Mouse (Mus musculus) brain, embryonic 14.5 days (tissue): ENCODE measurements around the gene Rufy3.

Experiments used
- CTCF ChIP-seq: fragments of 200-500 bp; IDR thresholded peaks from 2 replicates; pipeline ENCODE4 v1.5.1; 2012; ENCODE audit warnings: inconsistent platforms, mild to moderate bottlenecking, moderate library complexity, borderline replicate concordance; ENCODE audit not compliant: insufficient read depth, insufficient read length; ENCODE audit errors: extremely low read depth
- POLR2A ChIP-seq: fragments of 200-500 bp; IDR thresholded peaks from 2 replicates; pipeline ENCODE4 v1.6.1; 2012; ENCODE audit warnings: mild to moderate bottlenecking, inconsistent platforms, borderline replicate concordance; ENCODE audit not compliant: poor library complexity, insufficient read depth, insufficient read length, severe bottlenecking; ENCODE audit errors: extremely low read depth

- TF ChIP-seq POLR2A (peak; percentile 89), CTCF (peak; percentile 83)
Observed at GRCm38 (mm10) chr5:88554086-88554886, 10.6 kb upstream of the Rufy3 start, which contains the start of gene Utp3.
